Mouse (Mus musculus) stomach, embryonic 16.5 days (tissue): ENCODE results near the gene Exoc6. TPM values are rescaled to one million over a fixed set of nuclear protein-coding genes. Genes with fewer than 3 reads are reported as not detected.
A peak's percentile ranks its signal among the peaks of the same experiment; 100 is the strongest.

Source experiments
- ATAC-seq: fragments of 200-750 bp; cut with Nextera tagmentation; 2 replicates; pipeline ENCODE4 v1.8.0; 2017; ENCODE audit warnings: moderate number of reproducible peaks, moderate TSS enrichment; ENCODE audit not compliant: insufficient read depth, low FRiP score
- H3K27ac ChIP-seq: fragments of 300-500 bp; sonication (generic); 2 replicates; pipeline ENCODE4 v1.5.1; 2014; ENCODE audit warnings: low read length
- H3K27me3 ChIP-seq: fragments of 300-500 bp; sonication (generic); 2 replicates; pipeline ENCODE4 v1.6.1; 2014; ENCODE audit warnings: low read length, control low read depth, mixed read lengths; ENCODE audit not compliant: control insufficient read depth, insufficient read depth
- H3K36me3 ChIP-seq: fragments of 300-500 bp; sonication (generic); 2 replicates; pipeline ENCODE4 v1.6.1; 2014; ENCODE audit warnings: low read length; ENCODE audit not compliant: control insufficient read depth, insufficient read depth
- H3K4me1 ChIP-seq: fragments of 300-500 bp; sonication (generic); 2 replicates; pipeline ENCODE4 v1.6.1; 2014; ENCODE audit warnings: low read length, control low read depth, mixed read lengths; ENCODE audit not compliant: control insufficient read depth, insufficient read depth
- H3K4me2 ChIP-seq: fragments of 300-500 bp; sonication (generic); 2 replicates; pipeline ENCODE4 v1.6.1; 2014; ENCODE audit warnings: low read depth, low read length, mixed read lengths
- H3K4me3 ChIP-seq: fragments of 300-500 bp; sonication (generic); replicated peaks from 2 replicates; pipeline ENCODE4 v1.5.1; 2014; ENCODE audit warnings: mild to moderate bottlenecking, low read length
- H3K9ac ChIP-seq: fragments of 300-500 bp; sonication (generic); 2 replicates; pipeline ENCODE4 v1.6.1; 2014; ENCODE audit warnings: low read length
- H3K9me3 ChIP-seq: fragments of 300-500 bp; sonication (generic); replicated peaks from 2 replicates; pipeline ENCODE4 v1.6.1; 2016; ENCODE audit warnings: low read length, control low read depth; ENCODE audit not compliant: control insufficient read depth
- WGBS: fragments of 180-500 bp; shearing (Covaris S2); extraction: QIAGEN DNeasy Blood & Tissue Kit; methylation state at CpG from one replicate; pipeline ENCODE4 v1.1.7; 2014; 5-methylcytosine and 5-hydroxymethylcytosine counted together
- polyA plus RNA-seq: library from polyadenylated mRNA; unstranded; fragments of >200 nt; fragmentation: Nextera tagmentation; extraction: Ambion mirVana; gene quantifications from 2 replicates; pipeline ENCODE4 v1.2.1, GENCODE M21; 2015

Exoc6 gene
- polyA plus RNA-seq, 1 experiment from 2014 or later, result 14.6 TPM

GRCm38 (mm10) chr19:37689478-37689877, 139.3 kb downstream of the Exoc6 start:
- no peak overlapping the region for H3K4me3 ChIP-seq
- H3K27me3 ChIP-seq, result peaks cover 100% of the 10 kb centered on the region
- no peak overlapping the region for H3K4me2 ChIP-seq
- H3K4me1 ChIP-seq, result peaks cover 6% of the 10 kb centered on the region; the same call in 1 of the 2 replicates
- no peaks in the 10 kb centered on the region for H3K9me3 ChIP-seq
- WGBS, result 43% methylated on average over 5 of the region's 5 CpGs
- H3K9ac ChIP-seq, result no peak overlapping the region
- ATAC-seq, result no peak
- no peak overlapping the region for H3K27ac ChIP-seq
- no peaks in the 10 kb centered on the region for H3K36me3 ChIP-seq

DNA sequence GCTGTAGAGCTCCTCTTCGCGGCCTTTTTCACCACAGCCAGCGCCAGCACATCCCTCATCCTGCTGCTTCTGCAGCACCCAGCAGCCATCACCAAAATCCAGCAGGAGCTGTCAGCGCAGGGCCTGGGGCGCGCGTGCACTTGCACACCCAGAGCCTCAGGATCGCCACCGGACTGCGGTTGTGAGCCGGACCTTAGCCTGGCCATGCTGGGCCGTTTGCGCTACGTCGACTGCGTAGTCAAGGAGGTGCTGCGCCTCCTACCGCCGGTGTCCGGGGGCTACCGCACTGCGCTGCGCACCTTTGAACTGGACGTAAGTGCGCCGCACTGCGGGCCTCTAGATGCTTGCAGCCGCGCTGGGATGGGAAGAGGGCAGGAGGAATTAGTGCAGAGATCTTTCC, 140.5 kb downstream of the Exoc6 start:
- Histone ChIP-seq H3K4me3 (no peak overlapping the region), H3K4me2 (no peak overlapping the region), H3K9me3 (no peaks in the 10 kb centered on the region), H3K27ac (no peak overlapping the region), H3K27me3 (peaks cover 100% of the 10 kb centered on the region), H3K36me3 (no peaks in the 10 kb centered on the region), H3K4me1 (peaks cover 6% of the 10 kb centered on the region; the same call in 1 of the 2 replicates), H3K9ac (no peak overlapping the region)
- 5% methylated on average over 29 of the region's 29 CpGs for WGBS
- ATAC-seq, result 0 out of 2 replicates have a peak, but pooled peaks have one; percentile 18

DNA sequence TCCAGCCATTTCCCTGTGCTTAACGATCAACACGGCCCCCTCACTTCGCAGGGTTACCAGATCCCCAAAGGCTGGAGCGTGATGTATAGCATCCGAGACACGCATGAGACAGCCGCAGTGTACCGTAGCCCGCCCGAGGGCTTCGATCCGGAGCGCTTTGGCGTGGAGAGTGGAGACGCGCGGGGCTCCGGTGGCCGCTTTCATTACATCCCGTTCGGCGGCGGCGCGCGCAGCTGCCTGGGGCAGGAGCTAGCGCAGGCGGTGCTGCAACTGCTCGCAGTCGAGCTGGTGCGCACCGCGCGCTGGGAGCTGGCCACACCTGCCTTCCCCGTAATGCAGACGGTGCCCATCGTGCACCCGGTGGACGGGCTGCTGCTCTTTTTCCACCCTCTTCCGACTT, 142.7 kb downstream of the Exoc6 start:
- H3K4me2 ChIP-seq, result peak overlapping the region; percentile 66
- H3K27ac ChIP-seq, result no peak overlapping the region
- WGBS, result 2% methylated on average over 40 of the region's 40 CpGs
- H3K27me3 ChIP-seq, result peaks cover 100% of the 10 kb centered on the region
- H3K4me1 ChIP-seq, result peaks cover 15% of the 10 kb centered on the region
- H3K9me3 ChIP-seq, result no peaks in the 10 kb centered on the region
- H3K4me3 ChIP-seq, result peak overlapping the region; percentile 47
- H3K36me3 ChIP-seq, result no peaks in the 10 kb centered on the region
- ATAC-seq, result no peak
- H3K9ac ChIP-seq, result no peak overlapping the region

- H3K4me3 ChIP-seq, result no peak overlapping the region
- 45% methylated on average over 13 of the region's 13 CpGs for WGBS
- no peaks in the 10 kb centered on the region for H3K9me3 ChIP-seq
- no peak for ATAC-seq
- no peaks in the 10 kb centered on the region for H3K36me3 ChIP-seq
- H3K9ac ChIP-seq, result no peak overlapping the region
- H3K4me1 ChIP-seq, result peaks cover 15% of the 10 kb centered on the region
- H3K4me2 ChIP-seq, result no peak overlapping the region
- peaks cover 100% of the 10 kb centered on the region for H3K27me3 ChIP-seq
- H3K27ac ChIP-seq, result no peak overlapping the region
Observed at GRCm38 (mm10) chr19:37695146-37695545, 144.9 kb downstream of the Exoc6 start.

- ATAC-seq, result no peak
- Histone ChIP-seq H3K9ac (no peak overlapping the region), H3K36me3 (no peaks in the 10 kb centered on the region), H3K27me3 (peaks cover 100% of the 10 kb centered on the region), H3K4me1 (peaks cover 15% of the 10 kb centered on the region), H3K4me2 (peak overlapping the region; percentile 20; the same call in 1 of the 2 replicates), H3K9me3 (no peaks in the 10 kb centered on the region), H3K4me3 (peak overlapping the region; percentile 20), H3K27ac (no peak overlapping the region)
- WGBS, result 4% methylated on average over 42 of the region's 42 CpGs
Observed at GRCm38 (mm10) chr19:37695762-37696602, 145.8 kb downstream of the Exoc6 start.

GRCm38 (mm10) chr19:37696603-37697334, 146.6 kb downstream of the Exoc6 start:
- peaks cover 95% of the 10 kb centered on the region for H3K27me3 ChIP-seq
- no peaks in the 10 kb centered on the region for H3K9me3 ChIP-seq
- H3K9ac ChIP-seq, result no peak overlapping the region
- H3K36me3 ChIP-seq, result no peaks in the 10 kb centered on the region
- H3K4me2 ChIP-seq, result peak overlapping the region; percentile 55
- H3K4me3 ChIP-seq, result peak overlapping the region; percentile 42
- H3K27ac ChIP-seq, result no peak overlapping the region
- WGBS, result 5% methylated on average over 22 of the region's 22 CpGs
- no peak for ATAC-seq
- peaks cover 15% of the 10 kb centered on the region for H3K4me1 ChIP-seq

DNA sequence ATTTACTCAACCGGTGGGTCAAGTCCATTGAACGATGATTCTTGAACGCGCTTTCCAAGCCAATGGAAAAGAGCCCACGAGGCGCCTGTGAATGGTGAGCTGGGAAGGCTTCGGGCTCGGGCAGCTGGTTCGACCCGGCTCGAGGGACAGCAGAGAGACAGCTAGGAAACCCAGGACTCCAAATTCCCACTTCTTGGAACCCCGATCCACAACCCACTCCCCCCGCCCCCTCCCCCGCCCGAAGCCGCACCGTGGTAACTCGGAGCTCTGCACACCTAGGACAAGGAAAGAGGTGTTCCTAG, 147.1 kb downstream of the Exoc6 start:
- Histone ChIP-seq H3K36me3 (no peaks in the 10 kb centered on the region), H3K27me3 (peaks cover 95% of the 10 kb centered on the region), H3K9ac (no peak overlapping the region), H3K9me3 (no peaks in the 10 kb centered on the region), H3K4me3 (peak overlapping the region; percentile 42), H3K27ac (no peak overlapping the region), H3K4me1 (peaks cover 15% of the 10 kb centered on the region), H3K4me2 (peak overlapping the region; percentile 55)
- under 1% methylated on average over 18 of the region's 18 CpGs for WGBS
- ATAC-seq, result no peak

DNA sequence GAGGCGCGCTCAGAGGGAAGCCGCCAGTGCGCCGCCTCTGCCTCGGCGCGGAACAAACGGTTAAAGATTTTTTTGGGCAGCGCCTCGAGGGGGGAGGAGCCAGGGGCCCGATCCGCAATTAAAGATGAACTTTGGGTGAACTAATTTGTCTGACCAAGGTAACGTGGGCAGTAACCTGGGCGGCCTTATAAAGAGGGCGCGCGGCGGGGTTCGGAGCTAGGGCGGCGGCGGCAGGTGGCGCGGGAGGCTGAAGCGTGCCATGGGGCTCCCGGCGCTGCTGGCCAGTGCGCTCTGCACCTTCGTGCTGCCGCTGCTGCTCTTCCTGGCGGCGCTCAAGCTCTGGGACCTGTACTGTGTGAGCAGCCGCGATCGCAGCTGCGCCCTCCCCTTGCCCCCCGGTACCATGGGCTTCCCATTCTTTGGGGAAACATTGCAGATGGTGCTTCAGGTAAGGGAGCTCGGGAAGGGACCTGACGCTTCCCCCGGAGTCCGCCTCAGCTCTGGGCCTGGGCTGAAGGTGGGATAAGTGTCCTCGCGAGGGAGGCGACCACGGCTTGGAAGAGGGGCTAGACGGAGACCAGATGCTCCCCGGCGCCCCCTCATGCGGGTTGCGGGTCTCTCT, 147.5 kb downstream of the Exoc6 start, which contains the start of gene Cyp26a1:
TSS of gene Cyp26a1 (plus strand) at position 148 of the 622 bp plus-strand sequence.
- ATAC-seq, result peak; percentile 21; the same call in 1 of the 2 replicates
- 1% methylated on average over 51 of the region's 51 CpGs for WGBS
- peak within 1 kb of the TSS; percentile 42 for H3K4me3 ChIP-seq
- peaks cover 13% of the 10 kb centered on the region for H3K4me1 ChIP-seq
- no peaks in the 10 kb centered on the region for H3K9me3 ChIP-seq
- H3K4me2 ChIP-seq, result peak within 1 kb of the TSS; percentile 55
- no peaks in the 10 kb centered on the region for H3K36me3 ChIP-seq
- no peak within 1 kb of the TSS for H3K27ac ChIP-seq
- H3K27me3 ChIP-seq, result peaks cover 95% of the 10 kb centered on the region
- H3K9ac ChIP-seq, result no peak within 1 kb of the TSS
